Mouse (Mus musculus) limb, embryonic 14.5 days (tissue): Measurements from ENCODE around the gene Slc48a1. TPM values are rescaled to one million over a fixed set of nuclear protein-coding genes. Genes with fewer than 3 reads are reported as not detected.

Experiments
- ATAC-seq: fragments of 200-750 bp; cut with Nextera tagmentation; 2 replicates; pipeline ENCODE4 v1.8.0; 2017; ENCODE audit warnings: low read depth, moderate number of reproducible peaks, moderate TSS enrichment; ENCODE audit not compliant: low FRiP score
- DNase-seq: peaks from one replicate; pipeline ENCODE4 v3.0.0-alpha.2; 2015; ENCODE audit warnings: low spot score
- H3K27ac ChIP-seq: fragments of 300-500 bp; sonication (generic); replicated peaks from 2 replicates; pipeline ENCODE4 v1.5.1; 2014; ENCODE audit warnings: low read depth, mild to moderate bottlenecking, low read length, moderate library complexity, mixed read lengths
- H3K27me3 ChIP-seq: fragments of 300-500 bp; sonication (generic); 2 replicates; pipeline ENCODE4 v1.6.1; 2014; ENCODE audit warnings: low read length, mixed read lengths; ENCODE audit not compliant: control insufficient read depth, insufficient read depth
- H3K36me3 ChIP-seq: fragments of 300-500 bp; sonication (generic); 2 replicates; pipeline ENCODE4 v1.6.1; 2014; ENCODE audit warnings: mild to moderate bottlenecking, low read length, moderate library complexity, mixed read lengths; ENCODE audit not compliant: control insufficient read depth, insufficient read depth
- H3K4me1 ChIP-seq: fragments of 300-500 bp; sonication (generic); 2 replicates; pipeline ENCODE4 v1.6.1; 2014; ENCODE audit warnings: antibody characterized with exemption, low read length, mixed read lengths; ENCODE audit not compliant: control insufficient read depth, insufficient read depth
- H3K4me2 ChIP-seq: fragments of 300-500 bp; sonication (generic); replicated peaks from 2 replicates; pipeline ENCODE4 v1.6.1; 2014; ENCODE audit warnings: low read depth, mild to moderate bottlenecking, low read length, moderate library complexity; ENCODE audit not compliant: severe bottlenecking
- H3K4me3 ChIP-seq: fragments of 300-500 bp; sonication (generic); replicated peaks from 2 replicates; pipeline ENCODE4 v1.5.1; 2014; ENCODE audit warnings: low read length
- H3K9ac ChIP-seq: fragments of 300-500 bp; sonication (generic); 2 replicates; pipeline ENCODE4 v1.6.1; 2014; ENCODE audit warnings: mild to moderate bottlenecking, low read depth, low read length, moderate library complexity; ENCODE audit not compliant: severe bottlenecking
- H3K9me3 ChIP-seq: fragments of 300-500 bp; sonication (generic); 2 replicates; pipeline ENCODE4 v1.6.1; 2016; ENCODE audit warnings: low read length; ENCODE audit not compliant: control insufficient read depth
- POLR2A ChIP-seq: fragments of 200-500 bp; IDR thresholded peaks from 2 replicates; pipeline ENCODE4 v1.8.0; 2012; ENCODE audit warnings: inconsistent platforms, mild to moderate bottlenecking, moderate library complexity, borderline replicate concordance; ENCODE audit not compliant: insufficient read depth, insufficient read length; ENCODE audit errors: extremely low read depth
- WGBS: fragments of 180-500 bp; shearing (Covaris S2); extraction: QIAGEN DNeasy Blood & Tissue Kit; methylation state at CpG from one replicate; pipeline ENCODE4 v1.1.7; 2014; 5-methylcytosine and 5-hydroxymethylcytosine counted together
- polyA plus RNA-seq, 2 experiments: library from polyadenylated mRNA; depleted of rRNA in 1 of 2; stranded (reverse) in 1 of 2; unstranded in 1 of 2; fragments of >200 nt; fragmentation: Nextera tagmentation in 1 of 2; extraction: Ambion mirVana in 1 of 2; gene quantifications; 2 replicates each; pipeline versions ENCODE4 v1.2.1 to v1.2.3; 2012 to 2014

Slc48a1 gene
- polyA plus RNA-seq, 2 experiments: 23.4 to 46.2 TPM

DNA sequence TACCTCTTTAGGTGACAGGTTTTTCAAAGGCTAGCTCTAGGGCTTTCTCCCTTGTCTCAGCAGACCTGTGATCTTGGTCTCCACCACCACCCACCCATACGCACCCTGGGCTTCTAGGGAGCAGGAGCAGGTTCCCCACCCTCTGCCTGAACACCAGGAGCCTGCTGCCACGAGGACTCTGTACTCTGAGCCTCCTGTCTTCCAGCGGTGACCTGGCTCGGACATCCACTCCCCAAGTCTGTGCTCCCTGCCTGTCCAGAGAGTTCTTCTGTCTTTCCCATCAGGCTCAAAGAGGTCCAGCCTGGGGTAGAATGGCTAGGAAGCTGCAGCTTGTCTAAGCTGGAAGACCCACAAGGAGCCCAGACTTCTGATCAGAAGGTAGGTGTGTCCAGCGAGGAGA is 35.1 kb upstream of the Slc48a1 start:
- Histone ChIP-seq H3K4me3 (no peak overlapping the region), H3K36me3 (peaks cover 10% of the 10 kb centered on the region; the same call in 1 of the 2 replicates), H3K9me3 (no peaks in the 10 kb centered on the region), H3K27ac (no peak overlapping the region), H3K4me2 (no peak overlapping the region), H3K27me3 (no peaks in the 10 kb centered on the region), H3K4me1 (peaks cover 8% of the 10 kb centered on the region; the same call in 1 of the 2 replicates), H3K9ac (no peak overlapping the region)
- 79% methylated on average over 5 of the region's 5 CpGs for WGBS
- no peak for TF ChIP-seq POLR2A
- ATAC-seq: no peak
- DNase-seq: no peak

GRCm38 (mm10) chr15:97743961-97744525 is 34.3 kb upstream of the Slc48a1 start:
- ATAC-seq: 0 out of 2 replicates have a peak, but pooled peaks have one; percentile 17

GRCm38 (mm10) chr15:97744930-97745329 is 33.4 kb upstream of the Slc48a1 start:
- 47% methylated on average over 10 of the region's 10 CpGs for WGBS
- no peak overlapping the region for H3K4me2 ChIP-seq
- no peak overlapping the region for H3K4me3 ChIP-seq
- no peak overlapping the region for H3K9ac ChIP-seq
- DNase-seq (peak; percentile 30), ATAC-seq (peak; percentile 54; the same call in 1 of the 2 replicates)
- H3K27me3 ChIP-seq: no peaks in the 10 kb centered on the region
- H3K36me3 ChIP-seq: peaks cover 10% of the 10 kb centered on the region; the same call in 1 of the 2 replicates
- H3K9me3 ChIP-seq: no peaks in the 10 kb centered on the region
- H3K4me1 ChIP-seq: peaks cover 9% of the 10 kb centered on the region
- no peak overlapping the region for H3K27ac ChIP-seq
- TF ChIP-seq POLR2A: no peak

More at GRCm38 (mm10) chr15:97743961-97744525, 34.3 kb upstream of the Slc48a1 start:
- no peak overlapping the region for H3K4me2 ChIP-seq
- H3K36me3 ChIP-seq: peaks cover 10% of the 10 kb centered on the region; the same call in 1 of the 2 replicates
- no peaks in the 10 kb centered on the region for H3K9me3 ChIP-seq
- no peak overlapping the region for H3K9ac ChIP-seq
- no peak for TF ChIP-seq POLR2A
- H3K27me3 ChIP-seq: no peaks in the 10 kb centered on the region
- no peak overlapping the region for H3K4me3 ChIP-seq
- 62% methylated on average over 12 of the region's 12 CpGs for WGBS
- DNase-seq: no peak
- H3K4me1 ChIP-seq: peaks cover 8% of the 10 kb centered on the region; the same call in 1 of the 2 replicates
- H3K27ac ChIP-seq: no peak overlapping the region

- H3K4me2 ChIP-seq: no peak overlapping the region
- ATAC-seq: peak; percentile 24; the same call in 1 of the 2 replicates
- H3K4me3 ChIP-seq: no peak overlapping the region
- DNase-seq: no peak
- H3K9ac ChIP-seq: no peak overlapping the region
- TF ChIP-seq POLR2A: no peak
- no peak overlapping the region for H3K27ac ChIP-seq
- H3K36me3 ChIP-seq: peaks cover 10% of the 10 kb centered on the region; the same call in 1 of the 2 replicates
- H3K4me1 ChIP-seq: peaks cover 13% of the 10 kb centered on the region
- no peaks in the 10 kb centered on the region for H3K9me3 ChIP-seq
- WGBS: 77% methylated on average over 9 of the region's 10 CpGs
- no peaks in the 10 kb centered on the region for H3K27me3 ChIP-seq
These were observed 33.0 kb upstream of the Slc48a1 start for GRCm38 (mm10) chr15:97745331-97745730.

DNA sequence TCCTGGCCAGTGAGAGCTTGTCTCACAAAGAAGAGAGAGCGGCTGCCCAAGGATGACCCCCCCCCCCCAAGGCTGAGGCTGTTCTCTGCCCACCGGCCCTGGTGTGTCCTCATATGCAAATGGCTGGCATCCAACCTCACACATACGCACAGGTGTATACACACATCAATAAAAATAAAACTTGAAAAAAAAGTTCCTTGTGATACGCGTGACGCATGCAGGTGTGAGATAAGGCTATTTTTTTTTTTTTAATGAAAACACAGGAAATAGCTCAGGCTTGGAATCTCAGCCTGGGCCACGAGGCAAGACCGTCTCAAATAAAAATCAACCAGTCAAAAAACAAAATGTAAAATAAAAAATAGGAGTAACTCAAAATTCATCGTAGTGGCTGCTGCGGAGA is 32.0 kb upstream of the Slc48a1 start:
- no peak overlapping the region for H3K9ac ChIP-seq
- H3K9me3 ChIP-seq: no peaks in the 10 kb centered on the region
- H3K4me1 ChIP-seq: peaks cover 22% of the 10 kb centered on the region
- WGBS: 88% methylated on average over 10 of the region's 10 CpGs
- DNase-seq (no peak), ATAC-seq (no peak)
- no peak overlapping the region for H3K4me2 ChIP-seq
- no peak overlapping the region for H3K4me3 ChIP-seq
- no peaks in the 10 kb centered on the region for H3K27me3 ChIP-seq
- TF ChIP-seq POLR2A: no peak
- no peak overlapping the region for H3K27ac ChIP-seq
- H3K36me3 ChIP-seq: peaks cover 10% of the 10 kb centered on the region; the same call in 1 of the 2 replicates
